Mouse (Mus musculus) gastrocnemius, postnatal 4 days (tissue): ENCODE measurements around the gene Rapgefl1. TPM values are rescaled to one million over a fixed set of nuclear protein-coding genes. Genes with fewer than 3 reads are reported as not detected.
"Not testable (repeated sequence)": the region's sequence is repeated elsewhere in the genome, so short reads cannot be mapped to it uniquely, and the experiment has no call there.

ENCODE experiments used
- DNase-seq, 2 experiments: peaks; one replicate each; pipeline ENCODE4 v3.0.0; 2021 to 2022; ENCODE audit warnings: low spot score in 2 of 2, mixed read lengths in 2 of 2
- total RNA-seq, 2 experiments: library from RNA; stranded (reverse); gene quantifications; 2 replicates each; pipeline ENCODE4 v1.2.3; 2021

Rapgefl1 gene
- total RNA-seq, 2 experiments from 2014 or later, result 3.4 to 4.3 TPM

DNA sequence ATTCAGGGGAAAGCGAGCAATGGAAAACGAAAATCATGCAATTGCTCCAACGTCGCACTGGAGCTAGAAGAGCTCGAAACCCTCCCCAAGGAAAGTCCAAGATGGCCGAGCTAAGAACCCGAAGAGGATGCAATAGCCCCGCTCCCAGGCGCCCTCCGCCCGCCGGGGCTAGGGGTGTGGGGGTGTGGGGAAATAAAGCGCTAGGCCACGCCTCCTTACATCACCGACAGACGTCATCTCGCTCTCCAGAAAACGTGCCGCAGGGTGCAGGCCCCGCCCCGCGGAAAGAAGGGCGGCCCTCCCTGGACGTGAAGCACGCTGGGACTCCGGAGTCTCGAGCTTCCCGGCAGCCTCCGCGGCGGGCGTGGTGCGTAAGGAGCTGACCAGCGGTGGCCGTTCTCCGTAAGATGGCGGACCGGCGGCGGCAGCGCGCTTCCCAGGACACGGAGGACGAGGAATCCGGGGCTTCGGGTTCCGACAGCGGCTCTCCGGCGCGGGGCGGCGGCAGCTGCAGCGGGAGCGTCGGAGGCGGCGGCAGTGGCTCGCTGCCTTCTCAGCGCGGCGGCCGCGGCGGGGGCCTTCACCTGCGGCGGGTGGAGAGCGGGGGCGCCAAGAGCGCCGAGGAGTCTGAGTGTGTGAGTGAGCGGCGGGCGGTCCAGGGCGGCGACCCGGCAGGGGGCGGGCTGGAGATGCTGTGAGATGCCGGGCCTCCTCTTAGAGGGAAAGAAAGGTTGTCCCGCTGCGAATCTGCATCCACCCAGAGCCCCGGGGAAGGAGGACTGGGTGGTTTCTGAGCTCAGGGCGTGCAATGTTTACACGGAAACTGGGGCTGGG lies 26.9 kb upstream of the Rapgefl1 start:
- peak; percentile 96 to 98 for DNase-seq

DNA sequence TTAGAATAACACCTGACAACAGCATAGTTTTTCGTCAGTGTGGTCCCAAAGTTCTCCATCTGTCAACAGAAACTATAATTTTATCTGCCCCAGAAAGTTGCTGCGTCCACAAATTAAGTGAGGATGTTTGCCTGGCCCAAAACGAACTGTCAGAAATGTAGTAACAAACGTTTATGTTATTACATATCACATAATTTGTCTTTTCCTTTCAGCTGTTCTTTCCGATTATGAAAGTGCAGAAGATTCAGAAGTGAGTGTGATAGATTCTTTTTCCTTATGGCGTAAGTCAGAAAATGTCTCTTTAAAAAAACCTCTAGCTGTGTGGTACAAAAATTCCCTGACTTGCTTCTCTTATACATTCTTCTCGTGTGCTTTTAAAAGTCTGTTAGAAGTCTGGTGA lies 25.9 kb upstream of the Rapgefl1 start:
- no peak for DNase-seq

DNA sequence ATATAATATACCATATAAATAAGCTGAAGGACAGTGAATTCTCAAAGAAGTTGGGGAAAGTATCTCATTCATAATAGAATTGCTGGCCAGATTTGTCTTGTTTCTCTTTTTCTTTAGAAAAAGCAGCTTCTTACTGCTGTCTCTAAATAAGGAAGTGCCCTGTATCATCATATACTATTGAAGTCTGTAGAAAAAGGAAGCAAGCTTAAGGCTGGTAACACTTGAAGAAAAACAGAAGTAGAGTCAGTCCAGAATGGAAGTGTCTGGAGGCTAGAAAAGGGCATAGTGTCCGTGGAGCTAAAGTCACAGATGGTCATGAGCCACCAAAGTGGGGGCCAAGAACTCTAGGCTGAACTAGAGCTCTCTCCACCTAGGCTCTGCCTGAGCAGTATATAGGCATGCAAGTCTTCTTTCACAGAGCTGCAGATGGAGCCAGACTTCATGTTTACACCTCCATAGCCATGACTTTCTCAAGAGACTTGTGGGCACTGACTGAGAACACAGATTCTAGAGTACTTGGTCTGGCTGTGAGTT lies 19.8 kb upstream of the Rapgefl1 start:
- DNase-seq, result no peak

DNA sequence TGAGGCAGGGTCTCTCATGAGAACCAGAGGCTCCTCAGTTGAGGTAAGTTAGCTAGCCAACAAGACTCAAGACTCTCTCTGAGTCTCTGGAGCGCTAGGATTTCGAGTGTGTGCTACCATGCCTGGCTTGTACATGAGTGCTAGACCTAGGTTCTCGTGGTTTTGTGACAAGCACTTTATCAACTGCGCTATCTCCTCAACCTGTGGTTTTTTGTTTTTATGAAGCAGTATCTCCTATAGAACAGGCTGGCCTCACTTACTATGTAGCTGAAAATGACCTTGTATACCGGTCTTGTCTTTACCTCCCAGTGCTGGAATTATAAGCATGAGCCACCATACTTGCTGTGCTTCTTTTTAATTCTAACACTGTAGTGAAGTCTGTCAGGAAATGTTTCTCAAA lies 15.6 kb upstream of the Rapgefl1 start:
- no peak for DNase-seq

DNA sequence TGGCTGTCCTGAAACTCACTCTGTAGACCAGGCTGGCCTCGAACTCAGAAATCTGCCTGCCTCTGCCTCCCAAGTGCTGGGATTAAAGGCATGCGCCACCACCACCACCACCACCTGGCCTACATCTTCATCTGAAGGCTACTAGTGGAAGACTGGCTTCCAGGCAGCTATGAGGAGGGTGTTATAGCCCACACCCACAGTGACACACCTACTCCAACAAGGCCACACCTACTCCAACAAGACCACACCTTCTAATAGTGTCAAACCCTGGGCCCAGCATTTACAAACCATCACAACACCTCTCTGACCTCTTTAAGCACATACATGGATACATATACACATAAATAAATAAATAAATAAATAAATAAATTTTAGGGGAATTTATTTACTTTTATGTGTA lies 10.5 kb upstream of the Rapgefl1 start:
- DNase-seq, result not testable (repeated sequence)

DNA sequence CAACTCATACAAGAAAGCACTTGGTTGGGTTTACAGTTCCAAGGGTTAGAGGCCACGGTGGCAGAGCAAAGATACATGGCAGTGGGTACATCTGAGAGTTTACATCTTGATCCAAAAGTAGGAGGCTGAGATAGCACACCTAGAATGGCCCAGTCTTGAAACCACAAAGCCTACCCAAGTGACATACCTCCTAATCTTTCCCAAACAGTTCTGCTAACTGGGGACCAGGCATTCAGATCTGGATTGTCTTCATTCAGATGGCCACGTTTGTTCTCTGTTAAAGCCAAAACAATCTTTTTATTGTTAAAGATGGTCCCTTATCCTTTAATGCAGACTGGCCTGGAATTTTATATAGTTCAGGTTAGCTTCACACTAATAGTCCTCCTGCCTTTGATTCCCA lies 8.7 kb upstream of the Rapgefl1 start:
- no peak for DNase-seq

DNA sequence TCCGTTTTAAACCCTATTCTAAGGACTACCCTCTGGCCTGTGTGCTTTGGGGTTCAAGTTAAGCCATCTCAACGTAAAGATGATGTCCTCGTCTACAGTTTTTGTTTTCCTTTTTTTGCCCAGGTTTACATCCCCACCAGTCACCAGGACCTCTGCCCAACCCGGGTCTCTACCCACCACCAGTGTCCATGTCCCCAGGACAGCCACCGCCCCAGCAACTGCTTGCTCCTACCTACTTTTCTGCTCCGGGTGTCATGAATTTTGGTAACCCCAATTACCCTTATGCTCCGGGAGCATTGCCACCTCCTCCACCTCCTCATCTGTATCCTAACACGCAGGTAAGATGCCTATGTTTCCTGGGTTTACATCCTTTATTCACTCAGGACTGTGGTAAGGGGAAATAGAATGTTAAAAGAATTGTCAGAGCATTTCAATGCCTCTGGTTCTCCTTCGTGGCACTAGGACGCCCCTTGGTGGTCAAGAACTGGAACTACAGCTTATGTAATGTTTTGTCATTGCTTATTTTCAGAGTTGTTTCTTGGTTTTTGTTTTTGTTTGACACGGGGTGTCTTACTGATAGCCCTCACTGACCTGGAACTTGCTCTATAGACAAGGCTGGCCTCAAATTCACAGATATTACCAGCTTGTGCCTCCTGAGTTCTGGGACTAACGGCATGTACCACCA lies 7.4 kb upstream of the Rapgefl1 start:
- DNase-seq, result no peak

DNA sequence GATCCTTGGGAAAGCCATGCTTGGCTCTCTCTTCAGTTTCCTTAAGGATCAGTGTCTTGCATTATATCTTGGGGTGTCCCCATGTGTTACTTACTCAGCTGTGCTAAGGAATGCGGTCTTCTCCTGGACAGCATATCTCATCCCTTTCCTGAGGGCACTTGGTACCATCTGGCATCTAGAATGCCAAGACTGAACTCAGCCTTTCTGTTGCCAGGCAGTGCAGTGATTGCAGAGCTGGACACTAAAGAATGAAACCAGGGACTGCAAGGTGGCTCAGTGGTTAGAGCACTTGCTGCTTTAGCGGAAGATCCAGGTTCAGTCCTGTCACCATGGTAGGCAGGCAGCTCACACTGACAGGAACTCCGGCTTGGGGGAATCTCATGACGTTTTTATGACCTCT lies 6.7 kb upstream of the Rapgefl1 start:
- no peak for DNase-seq

DNA sequence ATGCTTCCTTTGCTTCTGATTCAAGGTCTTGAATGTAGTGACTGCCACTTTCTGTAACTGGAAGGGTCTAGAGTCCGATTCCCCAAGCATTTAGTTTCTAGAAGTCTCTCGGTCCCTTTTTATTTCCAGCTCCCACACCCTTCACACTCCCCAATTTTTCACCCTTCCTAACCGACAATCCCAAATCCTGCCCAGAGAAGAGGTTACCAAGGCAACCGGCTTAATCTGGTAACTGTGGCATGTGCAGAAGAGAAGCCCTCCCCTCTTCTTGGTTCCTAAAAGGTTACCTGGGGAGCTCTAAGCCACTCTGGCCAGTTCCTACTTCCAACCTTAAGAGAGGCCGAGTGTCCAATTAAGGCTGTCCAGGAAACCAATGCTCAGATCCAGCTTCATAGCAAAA lies 1.3 kb upstream of the Rapgefl1 start:
- DNase-seq, result no peak

DNA sequence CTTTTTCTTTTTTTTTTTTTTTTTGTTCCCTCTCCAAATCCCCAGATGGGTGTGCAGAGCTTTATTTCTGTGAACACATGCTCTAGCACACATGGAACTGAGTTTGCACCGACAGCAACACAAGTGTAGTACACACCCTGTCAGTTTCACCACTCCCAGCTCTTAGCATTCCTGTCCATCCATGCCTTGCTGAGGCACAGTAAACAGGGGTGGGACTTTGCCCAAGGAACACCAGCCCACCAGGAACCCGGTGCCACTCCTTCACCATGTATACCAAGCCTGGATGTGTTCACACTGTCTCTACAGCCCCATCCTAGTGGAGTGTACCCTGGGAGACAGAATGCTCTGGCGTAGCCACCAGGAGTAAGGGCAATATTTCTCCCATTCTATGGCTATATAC lies 860 bp upstream of the Rapgefl1 start:
- DNase-seq, result no peak

DNA sequence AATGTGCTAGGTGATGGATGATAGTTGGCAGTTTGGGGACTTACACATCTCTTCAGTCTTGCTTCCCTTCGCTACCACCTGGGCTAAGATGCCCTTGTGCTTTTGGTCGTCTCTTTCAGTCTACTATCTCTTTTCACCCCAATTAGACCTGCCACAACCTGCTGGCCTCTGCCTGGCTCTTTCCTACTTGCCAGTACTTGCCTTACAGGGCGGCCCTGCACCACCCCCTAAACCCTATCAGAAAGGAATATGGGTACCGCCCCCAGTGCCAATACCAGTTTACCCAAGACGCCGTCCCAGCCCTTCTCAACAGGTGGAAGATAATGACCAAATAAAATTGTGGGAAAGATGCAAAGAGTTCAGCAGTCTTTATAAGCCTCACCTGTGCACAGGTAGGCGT lies 457 bp upstream of the Rapgefl1 start:
- no peak for DNase-seq

DNA sequence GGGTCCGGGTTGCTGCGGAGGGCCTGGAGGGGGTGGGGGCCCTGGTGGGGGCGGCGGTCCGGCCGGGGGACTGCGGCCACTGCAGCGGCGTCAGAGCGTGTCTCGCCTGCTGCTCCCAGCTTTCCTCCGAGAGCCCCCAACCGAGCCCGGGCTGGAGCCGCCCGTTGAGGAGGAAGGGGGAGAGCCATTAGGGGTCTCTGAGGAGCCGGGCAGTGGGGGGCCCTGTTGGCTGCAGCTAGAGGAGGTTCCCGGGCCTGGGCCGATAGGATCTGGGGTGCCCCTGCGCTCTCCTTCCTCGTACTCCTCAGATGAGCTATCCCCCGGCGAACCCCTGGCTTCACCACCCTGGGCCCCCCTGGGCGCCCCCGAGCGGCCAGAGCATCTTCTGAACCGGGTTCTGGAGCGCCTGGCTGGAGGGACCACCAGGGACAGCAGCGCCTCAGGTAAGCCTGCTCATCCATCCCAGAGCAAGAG lies 683 bp downstream of the Rapgefl1 start:
- DNase-seq, result no peak

DNA sequence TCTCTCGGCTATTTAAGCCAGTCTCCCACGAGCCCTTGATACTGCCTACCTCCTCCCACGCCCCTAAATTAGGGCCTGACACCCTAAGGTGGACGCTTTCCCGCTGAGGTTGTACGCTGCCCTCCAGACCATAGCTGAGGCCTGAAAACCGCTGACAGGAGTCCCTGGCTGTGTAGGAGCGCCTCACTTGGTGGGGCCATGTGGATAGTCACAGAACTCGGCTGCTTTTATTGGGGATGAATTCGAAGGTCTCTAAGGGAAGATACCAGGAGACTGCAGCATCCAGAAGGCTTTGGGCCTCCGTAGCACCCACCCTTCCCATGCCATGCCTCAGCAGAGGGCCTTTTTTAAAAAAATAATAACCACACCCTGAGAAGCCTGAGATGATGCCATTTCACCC lies 1.3 kb downstream of the Rapgefl1 start:
- no peak for DNase-seq

DNA sequence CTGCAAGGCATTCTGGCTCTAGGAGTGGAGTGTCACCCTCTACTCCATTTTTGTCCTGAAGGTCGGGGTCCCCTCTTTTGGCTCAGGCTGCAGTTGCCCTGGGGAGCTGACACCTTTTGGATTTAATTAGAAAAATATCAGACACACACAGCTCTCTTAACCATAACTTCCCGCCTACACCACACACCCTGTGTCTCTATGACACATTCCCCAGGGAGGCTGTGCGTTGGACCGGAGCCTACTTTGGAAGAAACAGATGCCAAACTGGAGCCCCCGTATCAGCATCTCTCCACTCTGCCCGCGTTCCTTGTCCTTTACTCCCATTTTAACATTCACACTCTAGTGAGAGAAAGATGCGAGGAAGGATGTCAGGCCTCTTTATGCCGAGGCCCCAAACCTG lies 1.9 kb downstream of the Rapgefl1 start:
- no peak for DNase-seq

DNA sequence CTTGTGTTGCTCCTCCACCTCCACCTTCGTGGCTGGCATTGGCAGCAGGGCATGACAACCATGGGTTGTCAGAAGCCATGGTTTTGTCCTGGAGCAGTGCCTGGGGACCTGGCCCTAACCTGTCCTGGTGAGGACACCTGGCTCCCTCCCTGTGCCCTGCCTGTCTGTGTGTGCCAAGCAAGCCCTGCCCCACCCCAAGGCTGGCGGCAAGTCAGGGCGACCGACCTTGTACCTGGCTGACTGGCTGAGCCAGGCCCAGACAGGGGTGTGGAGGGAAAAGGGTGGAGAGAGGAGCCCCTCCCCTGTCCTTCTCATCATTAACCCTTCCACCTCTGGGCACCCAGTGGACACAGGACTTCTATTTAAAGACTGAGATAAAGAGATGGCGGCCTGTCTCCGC lies 2.8 kb downstream of the Rapgefl1 start:
- DNase-seq, result no peak

DNA sequence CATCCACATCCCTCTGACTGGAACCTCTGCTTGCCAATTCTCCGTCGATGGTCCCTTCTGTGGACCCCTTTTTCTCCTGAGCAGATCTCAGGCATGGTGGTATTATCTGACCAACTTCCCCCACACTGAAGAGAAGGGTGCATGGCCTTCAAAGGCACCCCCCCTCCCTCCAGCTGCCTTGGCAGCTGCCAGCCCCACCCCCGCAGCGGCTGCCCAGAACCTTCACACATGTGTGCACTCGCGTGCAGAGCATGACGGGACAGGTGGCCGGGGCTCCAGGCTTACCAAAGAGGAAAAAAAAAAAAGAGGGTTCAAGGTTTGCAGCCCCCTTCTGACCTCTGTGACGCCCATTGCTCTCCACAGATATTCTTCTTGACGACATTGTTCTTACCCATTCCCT lies 3.3 kb downstream of the Rapgefl1 start:
- DNase-seq, result no peak

DNA sequence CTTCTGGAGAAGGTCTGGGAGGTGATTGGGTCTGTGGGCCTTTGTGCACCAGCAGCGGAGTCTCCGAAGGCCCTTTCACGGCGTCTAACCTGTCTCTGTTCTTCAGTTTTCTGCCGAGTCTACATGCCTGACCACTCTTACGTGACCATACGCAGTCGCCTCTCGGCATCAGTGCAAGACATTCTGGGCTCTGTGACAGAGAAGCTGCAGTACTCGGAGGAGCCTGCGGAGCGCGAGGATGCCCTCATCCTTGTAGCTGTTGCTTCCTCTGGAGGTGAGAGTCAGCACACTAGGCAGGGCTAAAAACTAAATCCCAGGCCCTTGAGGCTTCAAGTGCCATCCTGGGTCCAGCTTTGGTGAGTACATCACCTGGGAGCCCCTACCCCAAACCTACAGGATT lies 9.4 kb downstream of the Rapgefl1 start:
- DNase-seq, result no peak

DNA sequence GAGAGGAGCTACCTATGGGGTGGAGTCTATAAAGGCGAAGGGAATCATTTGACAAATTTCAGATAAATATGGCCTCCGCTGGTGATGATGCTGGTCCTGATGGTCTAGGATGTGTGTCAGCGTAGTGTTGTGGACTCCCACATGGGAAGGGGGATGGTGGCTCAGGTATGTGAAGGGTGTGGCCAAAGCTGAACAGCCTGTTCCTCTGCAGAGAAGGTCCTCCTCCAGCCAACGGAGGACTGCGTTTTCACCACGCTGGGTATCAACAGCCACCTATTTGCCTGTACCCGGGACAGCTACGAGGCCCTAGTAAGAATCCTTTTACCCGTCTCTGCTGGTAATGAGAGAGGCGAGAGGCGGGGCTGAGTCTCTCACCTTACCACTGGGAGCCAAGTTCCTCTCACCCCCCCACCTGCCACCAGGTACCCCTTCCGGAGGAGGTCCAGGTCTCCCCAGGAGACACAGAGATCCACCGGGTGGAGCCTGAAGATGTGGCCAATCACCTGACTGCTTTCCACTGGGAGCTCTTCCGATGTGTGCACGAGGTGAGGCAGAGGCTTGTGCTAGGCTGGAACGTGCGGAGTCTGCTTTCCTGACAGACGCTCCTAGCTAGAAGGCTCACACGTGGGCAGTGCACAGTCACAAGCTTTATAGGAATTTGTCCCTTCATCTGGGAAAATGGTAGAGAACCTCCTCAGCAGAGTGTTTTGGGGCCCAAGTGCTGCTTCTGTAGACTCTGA lies 10.4 kb downstream of the Rapgefl1 start:
- no peak for DNase-seq

DNA sequence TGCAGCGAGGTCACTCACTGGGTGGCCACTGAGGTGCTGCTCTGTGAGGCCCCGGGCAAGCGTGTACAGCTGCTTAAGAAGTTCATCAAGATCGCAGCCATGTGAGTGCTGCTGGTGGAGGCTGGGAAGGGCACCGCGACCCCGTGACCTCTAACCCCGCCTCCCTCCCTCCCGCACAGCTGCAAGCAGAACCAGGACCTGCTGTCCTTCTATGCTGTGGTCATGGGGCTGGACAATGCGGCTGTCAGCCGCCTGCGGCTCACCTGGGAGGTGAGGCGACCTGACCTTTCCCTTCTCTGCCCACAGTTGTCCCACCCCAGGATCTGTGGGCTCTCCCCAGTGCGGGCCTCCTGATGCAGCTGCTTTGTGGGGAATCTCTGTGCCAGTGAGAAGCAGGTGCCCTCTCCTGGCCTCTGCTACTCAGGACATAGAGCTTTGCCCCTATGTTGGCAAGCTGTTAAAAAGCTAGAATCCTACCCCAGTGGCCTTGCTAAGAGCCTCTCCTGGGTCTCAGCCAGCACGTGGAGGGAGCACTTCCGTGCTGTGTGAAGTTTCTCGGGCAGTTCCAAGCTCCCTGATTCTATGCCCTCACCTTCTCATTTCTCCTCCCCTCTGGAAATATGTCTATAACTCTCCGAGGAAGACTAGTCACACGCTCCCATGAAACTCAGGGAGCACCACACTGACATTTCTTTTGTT lies 12.8 kb downstream of the Rapgefl1 start:
- no peak for DNase-seq

DNA sequence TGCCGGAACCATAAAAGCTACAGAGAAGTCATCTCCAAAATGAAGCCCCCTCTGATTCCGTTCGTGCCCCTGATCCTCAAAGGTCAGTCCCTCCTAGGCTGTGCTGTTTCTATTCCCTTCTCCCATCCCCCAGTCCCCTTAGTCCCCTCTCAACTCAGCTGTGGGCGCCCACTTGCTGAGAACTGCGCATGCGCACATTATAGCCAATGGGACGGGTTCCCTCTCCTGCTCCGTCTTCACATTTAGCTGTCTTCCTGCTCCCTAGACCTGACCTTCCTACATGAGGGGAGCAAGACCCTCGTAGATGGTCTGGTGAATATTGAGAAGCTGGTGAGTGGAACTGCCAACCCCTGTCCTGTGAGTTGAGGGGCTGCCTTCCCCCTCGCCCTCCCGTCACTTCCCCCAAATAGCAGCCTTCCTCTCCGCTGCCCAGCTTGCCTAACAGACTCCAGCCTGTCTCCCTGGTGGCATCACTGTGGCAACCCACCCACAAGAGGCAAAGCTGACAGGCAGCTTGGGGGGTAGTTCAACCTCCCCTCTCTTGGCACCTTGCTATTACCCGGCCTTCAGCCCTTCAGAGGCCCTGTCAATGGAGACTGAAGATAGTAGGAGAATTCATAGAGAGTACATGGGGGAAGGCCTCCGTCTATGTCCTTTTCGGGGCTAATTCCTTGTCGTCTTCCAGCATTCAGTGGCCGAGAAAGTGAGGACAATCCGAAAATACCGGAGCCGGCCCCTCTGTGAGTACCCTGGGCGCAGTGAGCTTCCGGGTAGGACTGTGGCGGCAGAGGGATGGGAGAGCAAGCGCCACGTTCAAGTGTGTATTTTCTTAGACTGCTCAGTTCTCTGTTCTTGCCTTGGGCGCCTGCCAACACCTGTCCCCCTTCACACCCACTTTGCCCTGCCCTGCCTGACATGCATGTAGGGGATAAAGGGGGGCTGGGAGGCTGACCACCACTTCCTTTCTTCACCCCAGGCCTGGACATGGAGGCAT lies 13.8 kb downstream of the Rapgefl1 start:
- DNase-seq, result no peak
